Mouse (Mus musculus) heart, adult 2 months (tissue): ENCODE data around the gene Keap1.

ENCODE experiments used
- CTCF ChIP-seq: fragments of 200-600 bp; IDR thresholded peaks from 2 replicates; pipeline ENCODE4 v1.8.1; 2022; ENCODE audit warnings: antibody characterized with exemption, mild to moderate bottlenecking, moderate library complexity
- EP300 ChIP-seq: fragments of 200-500 bp; IDR thresholded peaks from 2 replicates; pipeline ENCODE4 v1.6.1; 2011; ENCODE audit warnings: low read depth, low read length, control low read depth; ENCODE audit not compliant: insufficient read depth
- POLR2A ChIP-seq: fragments of 200-500 bp; IDR thresholded peaks from 2 replicates; pipeline ENCODE4 v1.6.1; 2011; ENCODE audit warnings: mild to moderate bottlenecking, low read depth, low read length, control low read depth; ENCODE audit not compliant: insufficient read depth

DNA sequence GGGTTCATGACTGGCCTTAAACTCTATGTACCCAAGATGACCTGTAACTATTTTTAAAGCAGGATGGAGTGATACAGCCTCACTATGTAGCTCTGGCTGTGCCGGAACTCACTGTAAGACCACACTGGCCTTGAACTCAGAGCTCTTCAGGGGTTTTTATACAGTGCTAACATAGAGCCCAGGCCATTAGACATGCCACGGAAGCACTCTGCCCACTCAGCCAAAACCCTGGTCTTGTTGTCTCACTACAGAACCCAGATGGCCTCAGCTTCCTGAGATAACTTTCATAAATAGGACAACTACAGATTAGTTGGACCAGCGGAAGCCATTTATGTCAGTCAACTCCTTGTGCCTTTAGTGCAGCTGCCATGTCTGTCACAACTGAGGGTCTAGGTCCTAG is 35.2 kb upstream of the Keap1 start:
- TF ChIP-seq CTCF (no peak), POLR2A (no peak), EP300 (no peak)
